Mouse (Mus musculus): ENCODE data around the gene Trmt2a. TPM values are rescaled to one million over a fixed set of nuclear protein-coding genes. Genes with fewer than 3 reads are reported as not detected.

Gene Trmt2a
- total RNA-seq, 2 experiments from 2014 or later, result 16.4 to 48.0 TPM

DNA sequence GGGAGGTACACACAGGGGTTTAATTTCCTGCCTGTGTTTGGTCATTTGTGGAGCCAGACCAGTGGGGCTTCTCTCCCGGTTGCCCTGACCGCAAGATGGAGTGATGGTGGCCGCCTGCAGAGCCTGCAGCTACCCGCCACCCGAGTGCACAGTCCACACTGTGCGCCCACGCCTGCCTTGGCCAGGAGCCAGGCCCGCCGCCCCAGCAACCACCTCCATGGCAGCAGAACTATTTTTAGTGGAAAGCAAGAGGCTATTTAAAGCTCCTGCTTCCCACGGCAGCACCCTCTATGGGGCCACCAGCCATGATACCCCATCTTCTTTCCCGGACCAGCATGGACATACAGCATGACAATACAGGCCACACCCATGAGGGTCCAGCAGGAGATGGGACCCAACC lies 18.9 kb upstream of the Trmt2a start:
- ATAC-seq (replicated peaks; ENCODE audit: low FRiP score, poor library complexity, severe bottlenecking), result no peak

DNA sequence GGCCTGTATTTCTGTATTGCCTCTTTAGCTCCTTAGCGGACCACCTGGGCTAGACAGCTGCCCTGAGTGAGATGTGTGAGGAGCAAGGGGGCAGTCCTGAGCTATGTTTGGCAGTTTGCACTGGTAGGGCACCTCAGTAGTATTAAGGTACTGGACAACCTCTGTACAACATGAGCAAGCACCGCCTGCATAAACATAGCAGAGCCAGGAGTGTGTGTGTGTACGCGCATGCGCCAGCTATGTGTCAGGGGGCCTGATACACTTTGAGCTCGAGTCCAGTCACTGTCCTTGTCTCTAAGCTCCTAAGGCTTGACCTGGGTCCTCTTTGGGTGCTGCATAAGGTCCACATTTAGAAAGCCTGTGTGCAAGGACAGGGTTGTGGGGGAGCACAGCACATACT lies 17.9 kb upstream of the Trmt2a start:
- ATAC-seq (replicated peaks; ENCODE audit: low FRiP score, poor library complexity, severe bottlenecking), result no peak

DNA sequence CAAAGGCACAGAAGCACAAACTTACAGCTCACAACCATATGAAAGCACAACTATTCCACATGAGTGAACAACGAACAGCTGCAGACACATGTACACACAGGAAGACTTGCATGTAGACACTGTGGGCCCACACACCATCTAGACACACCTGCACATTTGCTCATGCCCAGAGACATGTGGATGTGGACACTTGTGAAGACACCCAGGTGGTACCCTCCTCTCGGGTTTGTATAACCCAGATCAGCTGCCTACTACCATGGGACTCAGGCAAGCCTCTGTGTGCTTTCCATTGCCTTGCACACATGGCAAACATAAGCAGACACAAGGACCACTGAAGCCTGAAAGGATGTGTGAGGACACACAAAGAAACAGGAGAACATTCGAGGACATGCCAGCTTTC lies 17.4 kb upstream of the Trmt2a start:
- ATAC-seq (replicated peaks; ENCODE audit: low FRiP score, poor library complexity, severe bottlenecking), result no peak

DNA sequence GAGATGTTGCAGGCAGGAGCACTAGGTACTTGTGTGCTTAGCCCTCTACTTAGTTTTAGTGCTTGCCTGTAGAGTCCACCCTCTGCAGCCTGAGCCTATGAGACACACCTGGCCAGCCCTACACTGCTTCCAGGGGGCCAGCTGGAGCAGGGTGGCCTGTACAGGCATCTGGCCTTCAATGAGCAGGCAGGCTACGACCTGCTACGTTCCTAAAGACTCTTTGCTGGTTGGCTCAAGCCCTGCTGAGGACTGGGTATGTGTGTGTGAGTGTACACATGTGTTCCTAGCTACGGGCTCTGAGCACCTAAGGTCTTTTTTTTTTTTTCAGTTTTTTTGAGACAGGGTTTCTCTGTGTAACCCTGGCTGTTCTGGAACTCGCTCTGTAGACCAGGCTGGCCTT lies 17.0 kb upstream of the Trmt2a start:
- no peak for ATAC-seq (replicated peaks; ENCODE audit: low FRiP score, poor library complexity, severe bottlenecking)

DNA sequence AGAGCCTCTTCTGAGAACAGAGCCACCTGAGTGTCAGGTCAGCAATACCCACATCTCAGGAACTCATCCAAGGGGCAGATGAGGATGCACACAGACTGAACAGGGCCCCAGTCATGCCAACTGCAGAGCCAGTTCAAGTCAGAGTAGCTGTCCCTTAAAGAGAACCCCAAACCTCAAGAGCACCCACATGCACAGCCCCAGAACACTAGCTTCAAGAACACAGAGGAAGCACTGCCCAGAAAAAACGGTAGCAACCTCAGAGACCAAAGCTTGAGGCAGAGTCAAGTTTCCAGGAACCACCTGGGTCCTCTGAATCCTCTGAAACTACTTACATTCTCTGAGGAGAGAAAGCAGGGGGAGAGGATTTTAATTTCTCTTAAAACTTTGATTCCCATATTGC lies 15.0 kb upstream of the Trmt2a start:
- no peak for ATAC-seq (replicated peaks; ENCODE audit: low FRiP score, poor library complexity, severe bottlenecking)

DNA sequence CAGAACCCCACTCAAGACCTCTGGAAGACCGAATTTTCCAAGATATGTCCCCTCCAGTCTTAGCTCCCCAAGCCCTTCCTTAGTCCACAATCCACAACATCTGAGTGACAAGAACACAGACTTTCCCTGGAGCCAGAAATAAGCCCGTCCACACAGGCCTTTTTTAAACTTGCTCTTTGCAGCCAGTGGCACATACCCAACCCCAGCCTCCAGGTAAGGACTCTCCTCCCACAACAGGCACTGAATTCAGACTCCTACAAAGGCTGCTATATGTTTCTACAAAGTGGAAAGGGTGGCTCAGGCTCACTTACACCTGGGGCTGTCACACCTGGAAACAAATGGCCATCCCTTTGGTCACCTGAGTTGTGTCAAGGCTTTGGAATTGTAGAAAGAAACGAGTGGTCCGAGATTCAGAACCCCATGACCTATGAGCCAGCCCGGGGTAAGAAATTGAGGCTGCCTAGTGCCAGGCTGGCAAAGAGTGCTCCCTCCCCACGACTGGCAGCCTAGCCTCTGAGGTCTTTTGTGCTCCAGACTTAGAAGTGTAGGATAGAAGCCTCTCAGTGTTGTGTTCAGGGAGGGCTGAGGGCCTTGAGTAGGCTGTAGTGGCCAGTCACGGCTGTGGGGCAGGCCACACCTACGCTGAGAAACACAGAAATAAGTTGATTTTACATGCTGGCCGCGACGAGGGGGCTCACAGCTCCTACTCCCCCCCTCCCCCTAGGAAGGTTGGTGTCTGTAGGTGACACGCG lies 14.4 kb upstream of the Trmt2a start:
- no peak for ATAC-seq (replicated peaks; ENCODE audit: low FRiP score, poor library complexity, severe bottlenecking)

DNA sequence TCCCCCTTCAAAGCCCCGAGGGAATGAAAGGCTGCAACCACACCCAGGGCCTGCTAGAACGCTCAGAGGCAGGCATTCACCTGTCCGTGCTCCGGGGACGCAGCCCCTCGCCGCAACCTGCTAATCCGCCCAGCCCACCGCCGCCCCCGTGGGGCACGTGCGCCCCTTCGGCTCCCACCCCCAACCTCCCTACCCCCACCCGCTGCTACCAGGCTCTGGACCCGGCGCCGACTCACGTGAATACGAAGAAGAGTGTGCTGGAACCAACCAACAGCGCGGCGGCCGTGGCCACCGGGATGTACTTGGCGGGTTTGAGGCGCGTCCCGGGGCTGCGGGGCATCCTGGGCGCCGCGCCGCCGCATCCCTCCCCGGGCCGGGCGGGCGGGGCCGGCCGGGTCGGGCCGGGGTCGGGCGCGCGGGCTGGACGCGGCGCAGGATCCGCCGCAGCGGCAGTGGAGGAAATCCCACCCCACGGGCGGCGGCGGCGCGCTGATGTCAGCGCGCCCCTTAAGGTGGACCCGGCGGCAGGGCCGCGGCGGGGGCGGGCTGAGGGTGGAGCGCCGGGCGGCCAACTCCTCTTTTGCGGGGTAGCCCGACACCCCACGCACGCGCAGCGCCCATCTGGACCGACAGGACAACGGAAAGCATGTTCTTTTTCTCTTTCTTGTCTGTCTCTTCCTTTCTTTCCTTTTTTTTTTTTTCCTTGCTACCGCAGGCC lies 13.6 kb upstream of the Trmt2a start, which contains the start of gene Zdhhc8:
Gene Zdhhc8 (minus strand): TSS at position 466 of the 718 bp plus-strand sequence.
- no peak for ATAC-seq (replicated peaks; ENCODE audit: low FRiP score, poor library complexity, severe bottlenecking)

DNA sequence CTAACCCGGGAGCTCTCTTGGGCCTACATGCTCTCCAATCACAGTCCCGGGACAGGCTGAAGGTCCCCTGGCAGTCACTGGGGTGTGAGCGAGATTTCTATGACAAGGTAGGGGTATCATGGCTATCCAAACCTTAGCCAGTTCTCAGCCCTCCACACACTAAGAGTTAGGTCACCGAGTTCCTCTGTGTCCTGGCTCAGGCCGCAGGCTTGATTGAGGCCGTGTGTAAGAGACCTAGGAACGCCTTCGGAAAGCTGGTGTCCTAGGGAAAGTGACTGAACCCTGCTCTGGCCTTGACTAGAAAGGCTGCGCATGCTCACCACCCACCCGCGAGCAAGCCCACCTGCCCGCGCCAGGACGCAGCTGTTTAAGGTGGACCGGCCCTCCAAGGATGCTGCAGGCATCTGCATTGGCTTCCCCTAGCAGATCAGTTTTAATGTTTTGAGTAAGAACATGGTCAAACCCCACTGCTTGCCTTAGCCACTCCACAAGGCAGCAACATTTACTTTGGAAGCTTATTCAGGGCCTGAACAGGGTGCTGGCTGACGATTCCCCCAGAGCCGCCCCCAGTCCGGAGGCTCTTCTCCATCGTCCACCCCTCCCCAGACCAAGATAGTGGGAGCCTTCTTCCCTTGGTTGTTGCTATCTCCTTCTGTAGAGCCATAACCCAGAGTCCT lies 13.0 kb upstream of the Trmt2a start:
- ATAC-seq (replicated peaks; ENCODE audit: low FRiP score, poor library complexity, severe bottlenecking), result no peak

DNA sequence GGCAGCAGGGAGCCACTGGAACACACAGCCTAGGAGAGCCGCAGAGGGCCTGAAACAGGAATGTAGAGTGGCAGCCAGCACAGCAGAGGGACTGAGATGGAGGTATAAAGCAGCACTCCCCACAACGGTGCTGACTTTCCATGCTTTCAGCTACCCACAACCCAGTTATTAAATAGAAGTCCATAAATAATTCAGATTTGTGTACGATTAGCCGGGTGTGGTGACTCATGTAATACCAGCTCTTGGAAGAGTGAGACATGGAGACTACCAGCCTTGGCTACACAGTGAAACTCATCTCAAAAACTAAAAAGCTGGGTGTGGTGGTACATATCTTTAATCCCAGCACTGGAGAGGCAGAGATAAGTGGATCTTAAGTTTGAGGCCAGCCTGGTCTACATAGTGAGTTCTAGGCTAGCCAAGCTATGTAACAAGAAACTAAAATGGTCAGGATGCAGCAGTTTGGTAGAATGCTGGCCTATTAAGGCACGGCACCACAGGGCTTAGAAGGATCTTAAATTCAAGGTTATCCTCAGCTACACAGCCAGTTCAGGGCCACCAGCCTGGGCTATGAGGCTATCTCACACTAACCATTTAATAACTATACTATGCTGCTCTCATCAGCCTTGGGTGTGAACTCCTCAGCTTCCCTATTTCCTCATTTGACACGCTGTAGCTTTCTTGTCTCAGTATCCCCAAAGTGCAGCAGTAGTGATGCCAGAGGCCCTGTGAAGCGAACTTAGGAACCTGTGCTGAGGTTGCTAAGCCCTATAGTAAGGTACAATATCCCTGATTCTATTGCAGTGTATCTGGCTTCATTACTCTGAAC lies 11.6 kb upstream of the Trmt2a start:
- no peak for ATAC-seq (replicated peaks; ENCODE audit: low FRiP score, poor library complexity, severe bottlenecking)

DNA sequence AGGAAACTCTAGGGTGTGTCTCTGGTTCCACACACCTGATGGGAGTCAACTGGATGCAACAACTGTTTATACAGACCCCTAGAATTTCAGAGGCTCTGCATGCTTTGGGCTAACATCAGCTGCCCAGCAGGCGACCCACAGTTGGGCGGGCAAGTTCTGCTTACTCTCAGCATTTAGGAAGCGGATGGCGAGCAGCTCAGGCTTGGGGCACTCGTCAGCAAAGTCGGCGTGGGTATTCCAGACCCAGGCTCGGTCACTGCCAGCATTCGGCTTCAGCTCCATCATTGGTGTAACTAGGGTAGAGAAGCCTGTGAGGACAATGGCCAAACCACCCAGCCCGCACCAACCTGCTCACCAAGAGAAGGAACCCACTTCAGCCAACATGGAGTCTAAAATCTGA lies 6.9 kb upstream of the Trmt2a start:
- no peak for ATAC-seq (replicated peaks; ENCODE audit: low FRiP score, poor library complexity, severe bottlenecking)

DNA sequence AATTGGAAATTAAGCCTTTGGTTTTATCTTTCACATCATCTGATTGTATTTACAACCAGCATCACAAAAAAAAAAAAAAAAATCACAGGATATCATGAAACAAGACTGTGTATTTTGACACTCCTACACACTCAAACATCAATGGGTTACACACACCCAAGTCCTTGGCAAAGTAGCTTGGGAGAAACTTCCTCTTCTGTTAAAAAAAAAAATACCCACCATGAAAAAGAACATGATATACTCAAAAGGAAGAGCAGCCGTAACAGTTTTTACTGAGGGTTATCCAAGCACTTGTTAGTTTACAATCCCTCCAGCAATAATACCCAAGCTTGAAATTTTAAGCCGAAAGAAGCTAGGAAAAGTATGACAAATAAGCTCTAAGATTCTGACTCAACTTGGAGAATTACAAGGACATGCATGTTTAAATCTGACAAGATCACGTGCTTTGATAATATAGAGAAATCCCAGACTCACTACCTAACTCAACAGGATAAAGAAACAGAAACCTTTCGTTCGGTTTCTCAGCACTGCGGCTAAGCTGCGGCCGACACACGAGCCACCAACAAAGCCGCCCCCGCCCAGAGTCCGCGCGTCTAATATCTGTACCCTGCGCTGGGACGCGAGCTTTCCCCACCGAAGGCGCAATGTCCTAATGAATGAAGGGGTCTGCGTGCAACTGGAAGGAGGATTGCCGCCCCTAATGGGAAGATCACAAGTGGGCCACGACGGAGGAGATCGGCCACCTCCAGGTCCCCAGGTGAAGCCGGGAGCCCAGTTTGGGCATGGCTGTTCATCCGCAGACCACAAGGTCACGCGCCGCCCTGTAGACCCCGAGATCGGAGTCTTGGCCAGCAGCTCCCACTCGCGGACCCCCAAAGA lies 719 bp upstream of the Trmt2a start:
- peak; percentile 11; the same call in 1 of the 2 replicates for ATAC-seq (replicated peaks; ENCODE audit: low FRiP score, poor library complexity, severe bottlenecking)

DNA sequence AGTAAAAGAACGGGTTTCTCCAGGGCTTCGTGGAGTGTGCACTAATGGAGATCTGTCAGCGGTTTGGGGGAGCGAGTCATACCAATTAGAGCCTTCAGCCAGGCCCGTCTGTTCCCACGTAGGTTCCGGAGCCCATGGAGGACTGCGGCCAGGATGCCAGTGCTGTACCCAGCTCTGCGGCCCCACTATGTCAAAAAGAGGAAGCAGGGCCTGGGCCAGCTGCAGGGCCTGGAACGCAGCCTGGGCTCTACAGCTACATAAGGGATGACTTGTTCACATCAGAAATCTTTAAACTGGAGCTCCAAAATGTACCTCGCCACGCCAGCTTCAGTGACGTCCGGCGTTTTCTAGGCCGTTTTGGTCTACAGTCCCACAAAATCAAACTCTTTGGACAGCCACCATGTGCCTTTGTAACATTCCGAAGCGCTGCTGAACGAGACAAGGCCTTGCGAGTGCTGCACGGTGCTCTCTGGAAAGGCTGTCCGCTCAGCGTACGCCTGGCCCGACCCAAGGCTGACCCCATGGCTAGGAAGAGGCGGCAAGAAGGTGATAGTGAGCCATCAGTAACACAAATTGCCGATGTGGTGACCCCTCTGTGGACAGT lies 987 bp downstream of the Trmt2a start:
- peak; percentile 23 for ATAC-seq (replicated peaks; ENCODE audit: low FRiP score, poor library complexity, severe bottlenecking)

DNA sequence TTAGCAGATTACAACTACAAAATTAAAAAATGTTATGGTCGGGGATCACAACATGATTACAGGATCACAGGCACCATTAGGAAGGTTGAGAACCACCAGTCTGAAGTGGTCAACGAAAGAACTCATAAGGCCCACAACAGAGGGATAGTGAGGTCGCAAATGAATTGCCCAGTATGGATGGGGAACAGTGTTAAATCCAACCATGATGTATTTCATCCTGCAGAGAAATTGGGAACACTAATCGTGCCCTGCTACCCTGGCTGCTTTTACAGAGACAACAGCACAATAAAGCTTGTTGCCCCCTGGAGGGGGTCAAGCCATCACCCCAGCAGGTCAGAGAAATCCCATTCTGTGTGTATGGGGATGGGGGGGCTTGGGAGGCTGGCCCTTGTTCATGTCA lies 1.8 kb downstream of the Trmt2a start:
- ATAC-seq (replicated peaks; ENCODE audit: low FRiP score, poor library complexity, severe bottlenecking), result no peak

DNA sequence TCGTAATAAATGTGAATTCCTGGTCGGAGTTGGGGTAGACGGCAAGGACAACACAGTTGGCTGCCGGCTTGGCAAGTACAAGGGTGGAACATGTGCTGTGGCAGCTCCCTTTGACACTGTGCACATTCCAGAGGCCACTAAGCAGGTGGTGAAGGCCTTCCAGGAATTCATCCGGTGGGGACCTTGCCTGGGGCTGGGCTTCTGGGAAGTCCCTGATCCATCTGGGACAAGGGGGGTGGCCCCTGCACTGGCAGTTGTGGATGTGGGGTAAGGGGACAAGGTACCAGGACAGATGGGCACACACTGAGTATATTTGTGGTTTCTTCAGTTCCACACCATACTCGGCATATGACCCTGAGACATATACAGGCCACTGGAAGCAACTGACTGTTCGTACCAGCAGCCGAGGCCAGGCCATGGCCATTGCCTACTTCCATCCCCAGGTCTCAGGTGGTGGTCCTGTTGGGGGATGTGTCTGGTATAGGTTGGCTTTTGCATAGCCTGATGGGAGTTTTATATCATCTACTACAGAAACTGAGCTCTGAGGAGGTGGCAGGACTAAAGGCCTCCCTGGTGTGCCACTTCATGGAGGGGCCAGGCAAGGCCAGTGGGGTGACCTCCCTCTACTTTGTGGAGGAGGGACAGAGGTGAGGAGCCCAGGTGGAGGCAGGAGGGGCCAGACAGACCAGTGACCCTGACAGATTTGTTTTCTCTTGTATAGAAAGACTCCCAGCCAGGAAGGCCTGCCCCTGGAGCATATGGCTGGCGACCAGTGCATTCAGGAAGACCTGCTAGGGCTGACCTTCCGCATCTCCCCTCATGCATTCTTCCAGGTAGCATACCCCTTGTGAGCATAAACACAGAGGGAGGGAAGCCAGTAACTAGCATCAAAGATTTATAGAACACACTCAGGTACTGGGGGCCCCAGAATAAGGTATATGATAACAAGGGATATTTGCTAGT lies 2.6 kb downstream of the Trmt2a start:
- ATAC-seq (replicated peaks; ENCODE audit: low FRiP score, poor library complexity, severe bottlenecking), result no peak

DNA sequence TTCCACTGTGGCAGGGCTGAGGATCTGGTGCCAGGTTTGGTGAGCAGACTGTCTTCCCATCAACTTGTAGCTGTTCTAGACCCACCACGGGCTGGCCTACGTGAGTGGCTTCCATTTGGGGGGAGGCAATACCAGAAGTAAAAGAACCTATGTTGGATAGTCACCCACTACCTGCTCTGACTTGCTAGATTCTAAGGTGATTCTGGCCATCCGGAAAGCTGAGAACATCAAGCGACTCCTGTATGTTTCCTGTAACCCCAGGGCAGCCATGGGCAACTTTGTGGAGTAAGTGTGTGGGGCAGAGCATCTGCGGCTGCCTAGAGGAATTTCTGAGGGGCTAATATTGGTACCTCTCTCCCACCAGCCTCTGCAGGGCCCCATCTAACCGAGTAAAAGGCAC lies 4.3 kb downstream of the Trmt2a start:
- no peak for ATAC-seq (replicated peaks; ENCODE audit: low FRiP score, poor library complexity, severe bottlenecking)

DNA sequence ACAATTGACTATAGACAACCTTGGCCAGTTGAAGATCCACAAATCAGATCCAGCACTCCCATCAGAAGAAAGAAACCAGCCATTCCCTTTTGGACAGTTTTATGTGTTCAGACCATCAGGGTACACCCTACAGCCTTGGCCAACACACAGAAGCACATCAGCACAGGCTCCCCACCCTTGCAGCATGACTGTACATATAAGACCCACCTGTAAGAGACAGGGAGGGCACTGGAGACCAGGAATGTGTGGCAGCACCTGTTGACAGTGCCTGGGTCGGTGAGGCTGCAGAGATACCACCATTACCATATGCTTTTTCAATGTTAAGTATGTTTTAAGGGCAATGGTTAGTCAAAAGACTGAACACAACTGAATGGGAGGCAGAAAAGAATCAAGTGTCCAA lies 5.4 kb downstream of the Trmt2a start:
- no peak for ATAC-seq (replicated peaks; ENCODE audit: low FRiP score, poor library complexity, severe bottlenecking)

DNA sequence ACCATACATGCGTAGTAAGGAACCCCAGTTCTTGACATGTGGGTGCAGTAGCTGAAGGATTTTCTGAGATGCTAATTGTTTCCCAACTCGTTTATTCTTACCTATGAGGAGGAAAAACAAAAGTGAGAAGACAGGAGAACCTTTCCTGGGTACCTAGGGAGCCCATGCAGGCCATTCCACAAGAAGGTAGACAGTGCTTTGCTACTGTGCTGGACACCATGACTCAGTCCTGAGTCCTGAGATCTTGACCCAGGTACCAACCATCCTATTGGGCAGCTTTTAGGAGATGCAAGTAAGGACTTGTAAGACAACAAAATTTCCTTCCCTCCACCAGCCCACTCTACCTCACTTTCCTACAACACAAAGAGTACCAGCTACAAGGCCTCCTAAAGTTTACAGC lies 9.7 kb downstream of the Trmt2a start, which contains the start of gene Gm49776:
Gene Gm49776 (minus strand): TSS at position 101 of the 400 bp plus-strand sequence.
- no peak for ATAC-seq (replicated peaks; ENCODE audit: low FRiP score, poor library complexity, severe bottlenecking)

DNA sequence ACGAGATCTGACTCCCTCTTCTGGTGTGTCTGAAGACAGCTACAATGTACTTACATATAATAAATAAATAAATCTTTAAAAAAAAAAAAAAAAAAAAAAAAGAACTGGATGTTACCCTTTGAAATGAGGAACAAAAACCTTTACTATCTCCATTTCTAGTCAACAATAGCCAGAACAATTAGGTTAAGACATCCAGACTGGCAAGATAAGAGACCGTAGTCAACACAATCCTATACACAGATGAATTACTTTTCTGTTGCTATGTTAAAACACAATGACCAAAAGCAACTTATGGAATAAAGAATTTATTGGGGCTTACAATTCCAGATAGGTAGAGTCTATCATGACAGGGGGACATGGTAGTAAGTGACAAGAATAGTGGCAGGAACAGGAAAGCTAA lies 16.5 kb downstream of the Trmt2a start:
- no peak for ATAC-seq (replicated peaks; ENCODE audit: low FRiP score, poor library complexity, severe bottlenecking)

Measured in erythroblast, adult 5-6 weeks (primary cell).